Mouse (Mus musculus): ENCODE results near the gene Trpv1. TPM values are rescaled to one million over a fixed set of nuclear protein-coding genes. Genes with fewer than 3 reads are reported as not detected.

Gene Trpv1
- polyA plus RNA-seq, 1 experiment from 2014 or later: not detected

GRCm38 (mm10) chr11:73283926-73284325 is 49.8 kb downstream of the Trpv1 start:
- Histone ChIP-seq H3K4me1 (ENCODE audit: control insufficient read depth, insufficient read depth, low read length) (peaks cover 18% of the 10 kb centered on the region), H3K9ac (ENCODE audit: low read length) (no peak overlapping the region; the same call in 1 of the 2 replicates), H3K27ac (ENCODE audit: low read length) (peak overlapping the region; percentile 63)

GRCm38 (mm10) chr11:73284351-73284750 is 50.3 kb downstream of the Trpv1 start:
- H3K9ac ChIP-seq (ENCODE audit: low read length): no peak overlapping the region
- H3K4me1 ChIP-seq (ENCODE audit: control insufficient read depth, insufficient read depth, low read length): peaks cover 18% of the 10 kb centered on the region
- no peaks in the 10 kb centered on the region for H3K9me3 ChIP-seq (replicated peaks; ENCODE audit: control insufficient read depth, low read length)
- no peak for ATAC-seq (ENCODE audit: insufficient read depth, low FRiP score)
- H3K36me3 ChIP-seq (ENCODE audit: control insufficient read depth, insufficient read depth, low read length): no peaks in the 10 kb centered on the region
- H3K27ac ChIP-seq (ENCODE audit: low read length): peak overlapping the region; percentile 63; the same call in 1 of the 2 replicates
- H3K4me2 ChIP-seq (ENCODE audit: low read depth, low read length): no peak overlapping the region
- no peak overlapping the region for H3K4me3 ChIP-seq (replicated peaks; ENCODE audit: low read length)
- H3K27me3 ChIP-seq (ENCODE audit: control insufficient read depth, insufficient read depth, low read length): no peaks in the 10 kb centered on the region

More at GRCm38 (mm10) chr11:73283926-73284325, 49.8 kb downstream of the Trpv1 start:
- no peaks in the 10 kb centered on the region for H3K27me3 ChIP-seq (ENCODE audit: control insufficient read depth, insufficient read depth, low read length)
- peak; percentile 6; the same call in 1 of the 2 replicates for ATAC-seq (ENCODE audit: insufficient read depth, low FRiP score)
- H3K9me3 ChIP-seq (replicated peaks; ENCODE audit: control insufficient read depth, low read length): no peaks in the 10 kb centered on the region
- 31% methylated on average over 1 of the region's 1 CpGs for WGBS
- H3K4me2 ChIP-seq (ENCODE audit: low read depth, low read length): no peak overlapping the region
- no peaks in the 10 kb centered on the region for H3K36me3 ChIP-seq (ENCODE audit: control insufficient read depth, insufficient read depth, low read length)
- H3K4me3 ChIP-seq (replicated peaks; ENCODE audit: low read length): no peak overlapping the region

GRCm38 (mm10) chr11:73289621-73290020 is 55.5 kb downstream of the Trpv1 start:
- no peaks in the 10 kb centered on the region for H3K9me3 ChIP-seq (replicated peaks; ENCODE audit: control insufficient read depth, low read length)
- H3K4me2 ChIP-seq (ENCODE audit: low read depth, low read length): no peak overlapping the region
- H3K4me1 ChIP-seq (ENCODE audit: control insufficient read depth, insufficient read depth, low read length): 0 out of 2 replicates have a peak, but pooled peaks cover 2% of the 10 kb centered on the region
- no peaks in the 10 kb centered on the region for H3K27me3 ChIP-seq (ENCODE audit: control insufficient read depth, insufficient read depth, low read length)
- H3K27ac ChIP-seq (ENCODE audit: low read length): no peak overlapping the region
- no peak overlapping the region for H3K4me3 ChIP-seq (replicated peaks; ENCODE audit: low read length)
- ATAC-seq (ENCODE audit: insufficient read depth, low FRiP score): no peak
- WGBS: 82% methylated on average over 1 of the region's 1 CpGs
- H3K9ac ChIP-seq (ENCODE audit: low read length): no peak overlapping the region
- no peaks in the 10 kb centered on the region for H3K36me3 ChIP-seq (ENCODE audit: control insufficient read depth, insufficient read depth, low read length)

GRCm38 (mm10) chr11:73303123-73303522 is 69.0 kb downstream of the Trpv1 start:
- Histone ChIP-seq H3K36me3 (ENCODE audit: control insufficient read depth, insufficient read depth, low read length) (no peaks in the 10 kb centered on the region), H3K4me2 (ENCODE audit: low read depth, low read length) (no peak overlapping the region), H3K4me1 (ENCODE audit: control insufficient read depth, insufficient read depth, low read length) (no peaks in the 10 kb centered on the region), H3K27me3 (ENCODE audit: control insufficient read depth, insufficient read depth, low read length) (no peaks in the 10 kb centered on the region), H3K4me3 (replicated peaks; ENCODE audit: low read length) (no peak overlapping the region), H3K27ac (ENCODE audit: low read length) (no peak overlapping the region), H3K9ac (ENCODE audit: low read length) (no peak overlapping the region), H3K9me3 (replicated peaks; ENCODE audit: control insufficient read depth, low read length) (no peaks in the 10 kb centered on the region)
- 62% methylated on average over 2 of the region's 2 CpGs for WGBS
- no peak for ATAC-seq (ENCODE audit: insufficient read depth, low FRiP score)

Other genes starting within 250 kb of the Trpv1 start
- gene P2rx1, start 235.2 kb upstream of the Trpv1 start, polyA plus RNA-seq (2015; fragmentation: Nextera tagmentation; extraction: Ambion mirVana): 25.4 and 30.6 TPM in 2 replicates
- 13.9 and 15.5 TPM in 2 replicates for gene Camkk1, start 215.3 kb upstream of the Trpv1 start, polyA plus RNA-seq (2015; fragmentation: Nextera tagmentation; extraction: Ambion mirVana)
- 10.8 and 11.1 TPM in 2 replicates for gene Ncbp3, start 186.5 kb upstream of the Trpv1 start, polyA plus RNA-seq (2015; fragmentation: Nextera tagmentation; extraction: Ambion mirVana)
- gene Itgae, start 143.7 kb upstream of the Trpv1 start, polyA plus RNA-seq (2015; fragmentation: Nextera tagmentation; extraction: Ambion mirVana): 0.31 and 0.36 TPM in 2 replicates
- 11.9 and 12.5 TPM in 2 replicates for gene Haspin, start 96.0 kb upstream of the Trpv1 start, polyA plus RNA-seq (2015; fragmentation: Nextera tagmentation; extraction: Ambion mirVana)
- 0.36 and 0.65 TPM in 2 replicates for gene P2rx5, start 73.9 kb upstream of the Trpv1 start, polyA plus RNA-seq (2015; fragmentation: Nextera tagmentation; extraction: Ambion mirVana)
- 94.1 and 101 TPM in 2 replicates for gene Emc6, start 57.3 kb upstream of the Trpv1 start, polyA plus RNA-seq (2015; fragmentation: Nextera tagmentation; extraction: Ambion mirVana)
- gene Tax1bp3, start 57.2 kb upstream of the Trpv1 start, polyA plus RNA-seq (2015; fragmentation: Nextera tagmentation; extraction: Ambion mirVana): 214 and 230 TPM in 2 replicates
- gene Ctns, start 35.2 kb upstream of the Trpv1 start, polyA plus RNA-seq (2015; fragmentation: Nextera tagmentation; extraction: Ambion mirVana): 18.3 and 19.6 TPM in 2 replicates
- 3.3 and 4.0 TPM in 2 replicates for gene Shpk, start 34.8 kb upstream of the Trpv1 start, polyA plus RNA-seq (2015; fragmentation: Nextera tagmentation; extraction: Ambion mirVana)
- gene Trpv3, start 33.1 kb downstream of the Trpv1 start, polyA plus RNA-seq (2015; fragmentation: Nextera tagmentation; extraction: Ambion mirVana): 0.40 and 0.47 TPM in 2 replicates
- 4.2 and 4.5 TPM in 2 replicates for gene Aspa, start 95.3 kb downstream of the Trpv1 start, polyA plus RNA-seq (2015; fragmentation: Nextera tagmentation; extraction: Ambion mirVana)
- gene Gm49340, start 95.4 kb downstream of the Trpv1 start, polyA plus RNA-seq (2015; fragmentation: Nextera tagmentation; extraction: Ambion mirVana): not detected in 2 replicates
- 0.27 TPM in 1 of 2 replicates, not detected in the other for gene Spata22, start 95.4 kb downstream of the Trpv1 start, polyA plus RNA-seq (2015; fragmentation: Nextera tagmentation; extraction: Ambion mirVana)
- gene Olfr20, start 116.5 kb downstream of the Trpv1 start, polyA plus RNA-seq (2015; fragmentation: Nextera tagmentation; extraction: Ambion mirVana): not detected in 2 replicates
- not detected in 2 replicates for gene Olfr376, start 137.0 kb downstream of the Trpv1 start, polyA plus RNA-seq (2015; fragmentation: Nextera tagmentation; extraction: Ambion mirVana)
- not detected in 2 replicates for gene Olfr1, start 165.3 kb downstream of the Trpv1 start, polyA plus RNA-seq (2015; fragmentation: Nextera tagmentation; extraction: Ambion mirVana)
- not detected in 2 replicates for gene Olfr378, start 194.2 kb downstream of the Trpv1 start, polyA plus RNA-seq (2015; fragmentation: Nextera tagmentation; extraction: Ambion mirVana)
- not detected in 2 replicates for gene Olfr380, start 223.2 kb downstream of the Trpv1 start, polyA plus RNA-seq (2015; fragmentation: Nextera tagmentation; extraction: Ambion mirVana)